Mouse (Mus musculus): ENCODE data around the gene Grik2. TPM values are rescaled to one million over a fixed set of nuclear protein-coding genes. Genes with fewer than 3 reads are reported as not detected.
"Not testable (repeated sequence)": the region's sequence is repeated elsewhere in the genome, so short reads cannot be mapped to it uniquely, and the experiment has no call there.

Grik2 gene
- total RNA-seq, 2 experiments from 2014 or later: 0.44 to 0.45 TPM

GRCm38 (mm10) chr10:49704446-49704845 is 84.1 kb downstream of the Grik2 start:
- intact Hi-C loops (cut with DNase I): no loop called here
- no peak for DNase-seq (ENCODE audit: low spot score)

- DNase-seq (ENCODE audit: low spot score): no peak
- intact Hi-C loops (cut with DNase I): no loop called here
Measured at GRCm38 (mm10) chr10:49652320-49652719, 136.2 kb downstream of the Grik2 start.

GRCm38 (mm10) chr10:49647116-49647515 is 141.4 kb downstream of the Grik2 start:
- no peak for DNase-seq (ENCODE audit: low spot score)
- intact Hi-C loops (cut with DNase I): no loop called here

- intact Hi-C loops (cut with DNase I): no loop called here
- no peak for DNase-seq (ENCODE audit: low spot score)
Measured at GRCm38 (mm10) chr10:49639901-49640300, 148.7 kb downstream of the Grik2 start.

- DNase-seq (ENCODE audit: low spot score): no peak
- intact Hi-C loops (cut with DNase I): no loop called here
Measured at GRCm38 (mm10) chr10:49623951-49624350, 164.6 kb downstream of the Grik2 start.

DNA sequence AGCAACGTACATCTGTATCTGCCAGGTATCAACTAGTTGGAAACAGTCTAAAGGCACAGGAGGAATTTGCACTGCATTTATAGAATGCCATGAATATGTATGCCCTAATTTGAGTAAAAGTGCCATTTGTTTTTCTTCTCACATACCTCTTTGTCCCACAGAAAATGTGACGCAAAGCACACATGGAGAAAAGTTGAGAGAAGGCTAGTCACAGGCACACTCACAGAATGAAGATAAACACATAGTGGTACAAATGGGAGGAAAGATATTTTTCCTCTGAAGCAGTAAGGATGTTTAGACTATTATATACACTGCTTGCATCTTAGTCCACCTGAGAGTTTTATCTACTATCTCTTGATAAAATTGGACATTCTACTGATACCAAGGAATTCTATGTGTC is 190.9 kb downstream of the Grik2 start:
- intact Hi-C loops (cut with DNase I): no loop called here
- DNase-seq (ENCODE audit: low spot score): no peak

GRCm38 (mm10) chr10:49573514-49573913 is 215.1 kb downstream of the Grik2 start:
- DNase-seq (ENCODE audit: low spot score): no peak
- intact Hi-C loops (cut with DNase I): no loop called here

- intact Hi-C loops (cut with DNase I): no loop called here
- no peak for DNase-seq (ENCODE audit: low spot score)
Measured at GRCm38 (mm10) chr10:49559872-49560407, 228.6 kb downstream of the Grik2 start.

GRCm38 (mm10) chr10:49542249-49542648 is 246.3 kb downstream of the Grik2 start:
- intact Hi-C loops (cut with DNase I): no loop called here

GRCm38 (mm10) chr10:49519752-49520151 is 268.8 kb downstream of the Grik2 start:
- intact Hi-C loops (cut with DNase I): no loop called here
- no peak for DNase-seq (ENCODE audit: low spot score)

More at GRCm38 (mm10) chr10:49542249-49542648, 246.3 kb downstream of the Grik2 start:
- DNase-seq (ENCODE audit: low spot score): no peak

GRCm38 (mm10) chr10:49500628-49501027 is 287.9 kb downstream of the Grik2 start:
- DNase-seq (ENCODE audit: low spot score): no peak
- intact Hi-C loops (cut with DNase I): no loop called here

DNA sequence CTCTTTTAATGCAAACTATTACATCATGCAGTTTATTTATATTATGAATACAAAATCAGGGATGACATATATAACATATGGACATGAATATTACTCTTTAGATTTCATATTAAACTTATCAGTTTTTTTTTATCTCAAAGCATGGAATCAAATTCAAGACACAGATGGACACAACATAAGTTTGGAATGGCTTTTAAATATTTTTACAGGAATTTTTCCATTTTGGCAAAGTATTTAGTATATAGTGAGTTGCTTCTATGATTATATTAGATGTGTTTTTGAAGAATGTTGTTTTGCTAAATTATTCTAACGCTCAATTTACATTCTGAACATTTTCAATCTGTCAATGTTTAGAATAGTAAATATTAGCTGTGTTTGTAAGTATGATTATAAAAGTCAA is 291.3 kb downstream of the Grik2 start:
- intact Hi-C loops (cut with DNase I): no loop called here
- DNase-seq (ENCODE audit: low spot score): no peak

DNA sequence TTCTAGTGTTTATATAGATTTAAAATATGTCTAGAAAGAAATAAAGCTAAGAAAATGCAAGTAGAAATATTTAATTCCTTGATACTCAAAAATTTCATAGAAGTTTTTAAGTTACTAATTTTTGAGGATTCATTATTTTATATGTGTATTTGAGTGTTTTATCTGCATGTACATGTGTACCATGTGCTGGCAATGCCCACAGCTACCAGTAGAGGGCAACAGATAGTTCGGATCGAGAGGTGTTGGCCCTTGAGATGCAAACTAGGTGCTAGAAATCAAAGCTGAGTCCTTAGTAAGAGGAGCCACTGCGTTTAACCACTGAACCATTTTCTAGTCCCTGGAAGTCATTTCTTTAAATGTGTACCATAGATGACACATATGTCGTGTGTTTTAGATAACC is 307.1 kb downstream of the Grik2 start:
- intact Hi-C loops (cut with DNase I): no loop called here
- no peak for DNase-seq (ENCODE audit: low spot score)

GRCm38 (mm10) chr10:49480085-49480749 is 308.3 kb downstream of the Grik2 start:
- intact Hi-C loops (cut with DNase I): no loop called here
- DNase-seq (ENCODE audit: low spot score): no peak

DNA sequence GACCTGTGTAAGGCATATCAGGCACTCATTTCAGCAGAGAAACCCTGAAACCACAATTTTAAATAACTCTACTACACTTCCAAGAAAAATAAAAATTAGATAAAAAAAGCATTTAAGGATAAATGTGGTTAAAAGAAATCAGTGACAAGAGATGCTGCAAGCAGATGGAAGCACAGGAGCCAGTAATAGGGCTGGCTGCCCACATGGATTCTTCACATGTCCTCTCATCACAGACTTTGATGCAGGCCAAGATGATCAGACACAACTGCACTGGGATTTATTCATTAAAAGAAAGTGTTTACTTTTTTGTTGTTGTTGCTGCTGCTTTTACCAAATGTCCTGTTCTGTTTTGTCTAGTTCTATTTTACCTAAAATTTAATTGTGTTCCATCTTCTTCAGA is 315.0 kb downstream of the Grik2 start:
- no peak for DNase-seq (ENCODE audit: low spot score)
- intact Hi-C loops (cut with DNase I): no loop called here

DNA sequence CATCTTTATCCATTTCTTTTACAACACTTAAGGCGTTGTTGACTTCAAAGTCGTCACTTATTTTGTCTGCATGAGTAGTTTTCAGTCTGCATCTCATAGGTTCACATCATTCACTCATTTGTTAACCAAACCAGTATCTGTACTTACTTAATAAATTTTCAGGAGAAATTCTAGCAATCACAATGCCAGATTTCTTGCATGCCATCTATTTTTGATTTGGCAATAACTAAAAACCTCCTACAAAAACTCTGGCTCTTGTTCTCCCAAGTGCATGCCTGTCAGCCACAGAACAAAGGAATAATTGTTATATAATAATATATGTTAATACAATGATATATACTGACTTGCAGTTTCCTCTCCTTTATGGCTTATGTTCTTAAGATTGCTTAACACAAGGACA is 331.8 kb downstream of the Grik2 start:
- DNase-seq (ENCODE audit: low spot score): no peak
- intact Hi-C loops (cut with DNase I): no loop called here

DNA sequence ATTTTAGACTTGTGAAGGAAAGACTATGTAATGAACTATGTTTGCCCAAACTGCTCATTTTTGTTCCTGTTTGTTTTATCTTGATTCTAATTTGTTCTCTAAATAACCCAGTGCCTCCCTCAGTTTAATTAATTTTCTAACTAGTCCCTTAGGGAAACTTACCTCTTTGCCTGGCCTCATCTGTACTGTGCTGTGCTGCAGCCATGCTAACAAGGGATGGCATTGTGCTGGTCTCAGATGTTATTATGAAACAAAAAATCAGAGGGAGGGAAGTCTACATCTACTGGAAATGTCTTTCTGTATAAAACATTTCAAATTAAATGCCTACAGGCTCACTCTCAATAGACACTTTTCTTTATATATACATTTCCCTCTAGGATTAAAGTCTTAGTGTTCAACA is 335.0 kb downstream of the Grik2 start:
- intact Hi-C loops (cut with DNase I): no loop called here
- no peak for DNase-seq (ENCODE audit: low spot score)

DNA sequence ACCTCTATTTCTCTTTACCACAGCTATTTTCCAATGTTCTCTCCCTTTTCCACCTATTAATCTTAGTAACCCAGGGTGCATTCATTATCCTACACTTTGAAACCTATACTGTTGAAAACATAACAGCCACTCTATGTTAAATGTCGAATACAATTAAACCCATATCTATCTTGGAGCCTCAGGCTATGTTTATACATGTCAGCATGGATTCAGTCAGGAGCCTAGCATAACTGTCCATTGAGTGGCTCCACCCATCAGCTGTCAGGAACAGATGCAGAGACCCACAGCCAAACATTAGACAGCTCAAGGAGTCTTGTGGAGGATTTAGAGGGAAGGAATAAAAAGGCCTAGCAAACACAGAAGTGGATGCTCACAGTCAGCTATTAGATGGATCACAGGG is 347.2 kb downstream of the Grik2 start:
- intact Hi-C loops (cut with DNase I): no loop called here
- DNase-seq (ENCODE audit: low spot score): no peak

DNA sequence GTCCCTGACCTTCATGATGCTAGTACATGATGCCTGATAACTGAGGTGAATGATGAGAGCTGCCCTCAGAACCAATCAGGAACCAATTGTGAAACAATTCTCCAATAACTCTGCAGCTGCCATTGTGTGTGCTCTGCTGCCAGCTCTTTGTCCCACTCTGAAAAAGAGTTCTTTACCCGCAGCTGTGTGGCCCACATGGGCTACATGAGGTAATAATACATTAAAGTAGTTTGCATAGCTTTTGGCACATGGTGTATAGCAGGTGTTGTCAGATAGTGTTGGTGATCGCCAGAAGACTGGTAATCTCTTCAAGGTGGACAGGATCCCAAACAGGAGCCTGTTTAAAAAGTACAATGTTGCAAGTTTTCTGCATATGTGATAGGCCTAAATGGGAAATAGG is 351.5 kb downstream of the Grik2 start:
- DNase-seq (ENCODE audit: low spot score): no peak
- intact Hi-C loops (cut with DNase I): no loop called here

- DNase-seq (ENCODE audit: low spot score): no peak
- intact Hi-C loops (cut with DNase I): no loop called here
Measured at GRCm38 (mm10) chr10:49436301-49436700, 352.3 kb downstream of the Grik2 start.

DNA sequence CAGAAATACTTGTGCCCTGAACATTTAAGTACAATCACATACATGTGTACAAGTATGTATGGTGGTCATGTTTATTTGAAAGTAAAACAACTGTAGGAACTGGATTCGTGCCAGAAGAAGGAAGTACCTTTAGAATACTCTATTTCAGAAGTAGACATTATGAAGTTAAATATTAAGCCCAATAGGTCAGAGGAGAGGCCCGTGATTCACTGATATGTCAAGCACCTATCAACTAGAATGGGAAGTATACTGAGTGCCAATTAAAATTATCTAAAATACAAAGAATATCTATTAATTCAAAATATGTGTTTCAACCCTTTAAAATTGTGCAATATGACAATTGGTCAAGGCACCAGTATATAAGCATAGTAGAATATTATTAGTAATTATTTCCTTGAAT is 355.7 kb downstream of the Grik2 start:
- no peak for DNase-seq (ENCODE audit: low spot score)

DNA sequence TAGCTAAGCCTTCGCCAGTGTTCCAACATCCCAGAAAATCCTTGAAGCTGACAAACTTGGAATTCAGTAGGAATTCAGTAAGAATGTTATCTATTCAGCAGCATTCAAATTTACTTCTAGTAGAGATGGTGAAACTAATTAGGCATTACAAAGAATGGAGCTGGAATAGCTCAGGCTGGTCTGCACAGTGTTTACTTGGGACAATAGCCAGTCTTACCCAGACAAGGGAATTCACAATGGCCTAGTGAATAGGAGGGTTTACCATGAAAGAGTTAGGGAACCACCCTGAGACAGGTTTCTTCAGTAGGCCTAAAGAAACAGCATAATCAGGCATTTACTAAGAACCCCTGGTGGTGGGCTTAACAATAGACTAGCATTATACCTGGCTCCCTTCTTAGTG is 371.4 kb downstream of the Grik2 start:
- intact Hi-C loops (cut with DNase I): not testable (repeated sequence)

More for the DNA sequence above, 355.7 kb downstream of the Grik2 start:
- intact Hi-C loops (cut with DNase I): no loop called here

More for the DNA sequence above, 371.4 kb downstream of the Grik2 start:
- DNase-seq (ENCODE audit: low spot score): not testable (repeated sequence)

All from heart, postnatal 25 days (tissue).